Mouse (Mus musculus) lung, embryonic 15.5 days (tissue): ENCODE data around the gene Pum3. TPM values are rescaled to one million over a fixed set of nuclear protein-coding genes. Genes with fewer than 3 reads are reported as not detected.
A peak's percentile ranks its signal among the peaks of the same experiment; 100 is the strongest.

Experiments used
- ATAC-seq: fragments of 200-750 bp; cut with Nextera tagmentation; 2 replicates; pipeline ENCODE4 v1.8.0; 2017; ENCODE audit warnings: moderate number of reproducible peaks, borderline replicate concordance; ENCODE audit not compliant: low FRiP score, low TSS enrichment; ENCODE audit errors: extremely low read depth
- H3K27ac ChIP-seq: fragments of 300-500 bp; sonication (generic); 2 replicates; pipeline ENCODE4 v1.5.1; 2015; ENCODE audit warnings: moderate library complexity, mild to moderate bottlenecking, inconsistent platforms
- H3K27me3 ChIP-seq: fragments of 300-500 bp; sonication (generic); 2 replicates; pipeline ENCODE4 v1.6.1; 2015; ENCODE audit warnings: inconsistent platforms
- H3K36me3 ChIP-seq: fragments of 300-500 bp; sonication (generic); 2 replicates; pipeline ENCODE4 v1.6.1; 2015; ENCODE audit warnings: inconsistent platforms
- H3K4me1 ChIP-seq: fragments of 300-500 bp; sonication (generic); 2 replicates; pipeline ENCODE4 v1.6.1; 2015; ENCODE audit warnings: inconsistent platforms
- H3K4me2 ChIP-seq: fragments of 300-500 bp; sonication (generic); 2 replicates; pipeline ENCODE4 v1.6.1; 2015; ENCODE audit warnings: inconsistent platforms, mild to moderate bottlenecking, moderate library complexity
- H3K4me3 ChIP-seq: fragments of 300-500 bp; sonication (generic); 2 replicates; pipeline ENCODE4 v1.5.1; 2015; ENCODE audit warnings: mild to moderate bottlenecking, inconsistent platforms
- H3K9ac ChIP-seq: fragments of 300-500 bp; sonication (generic); 2 replicates; pipeline ENCODE4 v1.6.1; 2015; ENCODE audit warnings: inconsistent platforms
- H3K9me3 ChIP-seq: fragments of 300-500 bp; sonication (generic); 2 replicates; pipeline ENCODE4 v1.6.1; 2016; ENCODE audit warnings: inconsistent platforms
- WGBS: fragments of 180-500 bp; shearing (Covaris S2); methylation state at CpG from one replicate; pipeline ENCODE4 v1.1.7; 2015; 5-methylcytosine and 5-hydroxymethylcytosine counted together
- polyA plus RNA-seq: library from polyadenylated mRNA; unstranded; fragments of >200 nt; fragmentation: Nextera tagmentation; extraction: Ambion mirVana; gene quantifications from 2 replicates; pipeline ENCODE4 v1.2.1, GENCODE M21; 2015

Gene Pum3
- 62.7 and 67.0 TPM in 2 replicates for polyA plus RNA-seq

DNA sequence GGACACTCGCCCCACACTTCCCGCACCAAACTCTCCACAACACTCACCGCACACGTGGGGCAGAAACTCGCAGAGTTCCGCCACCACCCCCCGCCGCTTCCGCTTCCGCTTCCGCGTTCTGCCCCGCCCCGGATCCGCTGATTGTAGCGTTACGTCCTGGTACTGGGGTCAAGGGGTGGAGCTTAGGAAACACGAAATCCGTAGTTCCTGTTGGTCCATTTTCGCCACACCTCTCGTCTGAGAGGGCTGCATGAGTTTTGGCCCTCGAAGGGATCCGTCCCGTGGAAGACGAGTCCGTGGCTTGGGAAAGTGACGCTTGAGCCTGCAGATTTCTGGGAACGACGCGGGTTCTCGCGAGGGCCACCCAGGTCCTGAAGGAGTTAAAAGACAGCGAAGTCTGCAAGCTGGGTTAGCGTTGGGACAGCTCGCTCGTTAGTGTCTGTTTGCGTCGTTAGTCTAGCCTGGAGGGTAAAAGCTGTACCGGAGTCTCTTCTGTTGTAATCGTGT, at the start of gene Pum3:
Pum3 (minus strand) TSS at position 81 of the 507 bp plus-strand sequence.
- WGBS = 0% methylated on average over 40 of the region's 40 CpGs
- Histone ChIP-seq H3K27ac (peak within 1 kb of the TSS; percentile 89), H3K27me3 (no peaks in the 10 kb centered on the region), H3K4me2 (peak within 1 kb of the TSS; percentile 87), H3K4me3 (peak within 1 kb of the TSS; percentile 90), H3K9me3 (no peaks in the 10 kb centered on the region), H3K9ac (peak within 1 kb of the TSS; percentile 80), H3K4me1 (peaks cover 16% of the 10 kb centered on the region), H3K36me3 (peaks cover 8% of the 10 kb centered on the region)
- peak; percentile 97 for ATAC-seq

DNA sequence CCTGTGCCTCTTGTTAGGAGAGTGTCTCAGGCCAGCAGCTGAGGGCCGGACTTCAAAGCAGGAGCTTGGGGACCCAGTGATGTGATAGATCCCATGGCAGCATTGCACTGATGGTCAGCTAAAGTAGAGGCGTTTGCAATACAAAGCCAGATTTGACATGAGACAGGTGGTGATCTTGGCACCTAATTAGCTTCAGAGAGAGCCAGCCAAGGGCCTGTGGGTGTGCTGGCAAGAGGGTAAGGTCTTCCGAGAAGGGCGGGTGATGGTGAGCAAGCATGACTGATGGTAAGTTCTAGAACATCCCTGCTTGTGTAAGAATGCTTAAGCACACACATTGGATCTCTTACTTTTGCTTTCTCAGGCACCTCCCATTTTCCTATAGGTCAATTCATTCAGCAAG, 37.1 kb upstream of the Pum3 start:
- 46% methylated on average over 4 of the region's 4 CpGs for WGBS

DNA sequence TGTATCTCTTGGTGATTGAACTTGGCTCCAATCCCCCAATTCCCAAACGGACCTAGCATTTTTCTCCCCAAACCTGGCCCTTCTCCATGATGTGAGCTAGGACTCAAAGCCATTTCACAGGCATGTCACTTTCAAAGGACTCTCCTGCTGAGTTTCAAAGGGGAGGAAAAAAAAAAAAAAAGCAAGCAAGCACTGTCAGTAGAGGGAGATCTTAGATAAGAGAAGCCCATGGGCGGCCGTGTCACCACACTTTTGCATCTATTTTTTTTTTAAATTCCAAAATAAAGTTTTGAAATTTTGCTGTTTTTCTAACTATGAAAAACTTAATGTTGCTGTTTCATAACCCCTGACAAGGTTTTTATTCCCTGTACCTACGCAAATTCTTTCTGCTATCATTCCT, 33.0 kb upstream of the Pum3 start:
- no peaks in the 10 kb centered on the region for H3K4me1 ChIP-seq
- 43% methylated on average over 4 of the region's 4 CpGs for WGBS
- no peak overlapping the region for H3K4me3 ChIP-seq
- H3K27me3 ChIP-seq = no peaks in the 10 kb centered on the region
- no peak overlapping the region for H3K9ac ChIP-seq
- H3K36me3 ChIP-seq = no peaks in the 10 kb centered on the region
- no peaks in the 10 kb centered on the region for H3K9me3 ChIP-seq
- no peak overlapping the region for H3K27ac ChIP-seq
- H3K4me2 ChIP-seq = no peak overlapping the region
- no peak for ATAC-seq

More for the DNA sequence above, 37.1 kb upstream of the Pum3 start:
- Histone ChIP-seq H3K27ac (no peak overlapping the region), H3K4me2 (no peak overlapping the region), H3K27me3 (no peaks in the 10 kb centered on the region), H3K4me3 (no peak overlapping the region), H3K36me3 (no peaks in the 10 kb centered on the region), H3K9ac (no peak overlapping the region), H3K4me1 (no peaks in the 10 kb centered on the region), H3K9me3 (no peaks in the 10 kb centered on the region)
- ATAC-seq = no peak

- H3K4me3 ChIP-seq = no peak overlapping the region
- H3K27me3 ChIP-seq = peaks cover 4% of the 10 kb centered on the region; the same call in 1 of the 2 replicates
- WGBS = 28% methylated on average over 4 of the region's 4 CpGs
- no peaks in the 10 kb centered on the region for H3K9me3 ChIP-seq
- H3K4me1 ChIP-seq = no peaks in the 10 kb centered on the region
- no peak overlapping the region for H3K9ac ChIP-seq
- no peak overlapping the region for H3K27ac ChIP-seq
- no peak overlapping the region for H3K4me2 ChIP-seq
- ATAC-seq = no peak
- no peaks in the 10 kb centered on the region for H3K36me3 ChIP-seq
Measured at GRCm38 (mm10) chr19:27450458-27450857, 20.8 kb upstream of the Pum3 start.

GRCm38 (mm10) chr19:27447515-27447914, 17.9 kb upstream of the Pum3 start:
- WGBS = 25% methylated on average over 7 of the region's 7 CpGs
- no peak for ATAC-seq
- no peak overlapping the region for H3K4me2 ChIP-seq
- H3K9ac ChIP-seq = no peak overlapping the region
- no peak overlapping the region for H3K27ac ChIP-seq
- peaks cover 4% of the 10 kb centered on the region; the same call in 1 of the 2 replicates for H3K27me3 ChIP-seq
- no peak overlapping the region for H3K4me3 ChIP-seq
- H3K9me3 ChIP-seq = no peaks in the 10 kb centered on the region
- H3K4me1 ChIP-seq = no peaks in the 10 kb centered on the region
- no peaks in the 10 kb centered on the region for H3K36me3 ChIP-seq

GRCm38 (mm10) chr19:27441106-27441505, 11.5 kb upstream of the Pum3 start:
- no peaks in the 10 kb centered on the region for H3K9me3 ChIP-seq
- no peaks in the 10 kb centered on the region for H3K27me3 ChIP-seq
- no peak for ATAC-seq
- H3K4me1 ChIP-seq = no peaks in the 10 kb centered on the region
- no peaks in the 10 kb centered on the region for H3K36me3 ChIP-seq
- H3K4me2 ChIP-seq = no peak overlapping the region
- H3K9ac ChIP-seq = no peak overlapping the region
- no peak overlapping the region for H3K4me3 ChIP-seq
- no peak overlapping the region for H3K27ac ChIP-seq
- 73% methylated on average over 5 of the region's 5 CpGs for WGBS

DNA sequence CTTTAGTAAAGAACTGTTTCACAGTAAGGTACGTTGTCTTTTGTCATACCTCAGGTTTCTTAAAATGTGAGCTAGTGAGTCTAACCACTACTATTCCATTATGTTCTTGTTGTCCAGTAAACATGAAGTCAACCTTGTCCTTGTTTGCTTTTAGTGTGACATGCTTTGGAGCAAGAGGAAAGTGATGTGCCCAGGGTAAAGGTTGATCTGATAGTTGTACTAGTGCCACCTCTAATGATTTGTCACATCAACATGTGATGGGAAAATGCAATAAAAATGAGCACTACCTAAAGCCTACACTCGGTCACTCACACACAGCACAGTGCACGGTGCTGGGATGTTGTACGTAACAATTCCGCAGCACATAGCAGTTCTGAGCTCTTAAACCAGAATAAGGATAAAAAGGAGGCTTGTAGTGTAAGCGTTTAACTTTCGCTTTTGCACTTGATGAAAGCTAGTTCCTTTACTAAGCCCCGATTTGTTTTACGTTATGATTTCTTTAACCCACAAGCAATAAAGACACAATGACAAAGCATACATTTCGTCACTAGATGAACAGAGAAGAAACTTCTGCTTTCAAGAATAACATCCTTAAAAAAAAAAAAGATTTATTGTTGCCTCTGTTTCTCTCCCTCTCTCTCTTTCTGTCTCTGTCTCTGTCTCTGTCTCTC, 8.5 kb upstream of the Pum3 start:
- WGBS = 75% methylated on average over 10 of the region's 10 CpGs
- Histone ChIP-seq H3K4me1 (no peaks in the 10 kb centered on the region), H3K36me3 (no peaks in the 10 kb centered on the region)

DNA sequence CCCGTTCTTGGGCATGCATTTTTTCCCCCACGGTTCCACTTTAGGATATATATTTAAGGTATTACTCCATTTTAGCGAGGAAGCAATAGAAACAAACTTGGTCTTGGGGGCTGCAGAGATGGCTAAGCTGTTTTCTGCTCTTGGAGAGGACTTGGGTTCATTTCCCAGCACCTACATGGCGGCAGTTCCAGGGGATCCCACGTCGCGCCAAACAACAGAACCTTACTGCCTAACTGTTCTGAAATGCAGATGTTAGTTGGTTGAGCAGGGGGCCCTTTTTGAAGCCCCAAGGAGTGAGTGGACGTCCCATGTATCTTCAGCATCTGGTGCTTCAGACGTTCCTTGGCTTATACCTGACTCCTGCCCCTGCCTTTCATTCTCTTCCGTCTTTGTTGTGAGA, 781 bp upstream of the Pum3 start:
- Histone ChIP-seq H3K4me1 (peaks cover 16% of the 10 kb centered on the region), H3K36me3 (peaks cover 3% of the 10 kb centered on the region), H3K4me3 (peak overlapping the region; percentile 90), H3K9ac (peak overlapping the region; percentile 80), H3K27ac (peak overlapping the region; percentile 89), H3K9me3 (no peaks in the 10 kb centered on the region), H3K4me2 (peak overlapping the region; percentile 87), H3K27me3 (no peaks in the 10 kb centered on the region)
- no peak for ATAC-seq
- WGBS = under 1% methylated on average over 10 of the region's 10 CpGs

More for the DNA sequence above, 8.5 kb upstream of the Pum3 start:
- Histone ChIP-seq H3K4me2 (no peak overlapping the region), H3K4me3 (no peak overlapping the region), H3K9me3 (no peaks in the 10 kb centered on the region), H3K9ac (no peak overlapping the region), H3K27ac (no peak overlapping the region), H3K27me3 (no peaks in the 10 kb centered on the region)
- no peak for ATAC-seq

- Histone ChIP-seq H3K4me3 (peak overlapping the region; percentile 90), H3K9ac (peak overlapping the region; percentile 60), H3K4me2 (peak overlapping the region; percentile 87), H3K27ac (0 out of 2 replicates have a peak overlapping the region, but pooled peaks have one; percentile 9), H3K9me3 (no peaks in the 10 kb centered on the region), H3K36me3 (peaks cover 13% of the 10 kb centered on the region), H3K27me3 (no peaks in the 10 kb centered on the region), H3K4me1 (peaks cover 16% of the 10 kb centered on the region)
- ATAC-seq = peak; percentile 9; the same call in 1 of the 2 replicates
- WGBS = under 1% methylated on average over 16 of the region's 16 CpGs
Measured at GRCm38 (mm10) chr19:27429281-27429680, 344 bp downstream of the Pum3 start.

GRCm38 (mm10) chr19:27427865-27428264, 1.8 kb downstream of the Pum3 start:
- Histone ChIP-seq H3K4me1 (peaks cover 16% of the 10 kb centered on the region), H3K4me3 (no peak overlapping the region), H3K36me3 (peaks cover 25% of the 10 kb centered on the region), H3K9me3 (no peaks in the 10 kb centered on the region), H3K9ac (no peak overlapping the region), H3K27me3 (no peaks in the 10 kb centered on the region), H3K27ac (no peak overlapping the region), H3K4me2 (peak overlapping the region; percentile 87; the same call in 1 of the 2 replicates)
- 73% methylated on average over 2 of the region's 2 CpGs for WGBS
- ATAC-seq = no peak

DNA sequence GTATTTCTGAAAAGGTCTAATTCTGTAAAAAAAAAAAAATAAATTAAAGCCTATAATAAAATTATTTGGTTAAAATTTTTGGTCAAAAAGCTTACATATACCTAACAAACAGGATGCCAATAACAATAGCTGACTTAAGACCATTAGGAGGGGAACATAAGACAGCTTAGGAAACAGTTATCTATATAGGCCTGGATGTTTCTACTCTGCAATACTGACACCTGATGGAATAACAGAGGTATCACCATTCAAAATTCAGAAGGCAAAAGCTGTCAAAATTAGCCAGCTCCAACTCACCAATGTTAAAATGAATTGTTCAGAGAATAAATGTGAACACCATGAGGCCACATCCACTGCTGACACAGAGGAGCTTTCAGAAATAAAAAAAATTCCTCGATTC, 3.2 kb downstream of the Pum3 start:
- Histone ChIP-seq H3K4me1 (peaks cover 16% of the 10 kb centered on the region), H3K27ac (no peak overlapping the region), H3K4me3 (no peak overlapping the region), H3K27me3 (no peaks in the 10 kb centered on the region), H3K36me3 (peaks cover 36% of the 10 kb centered on the region), H3K9ac (no peak overlapping the region), H3K9me3 (no peaks in the 10 kb centered on the region), H3K4me2 (no peak overlapping the region)
- 72% methylated on average over 1 of the region's 1 CpGs for WGBS
- ATAC-seq = no peak

GRCm38 (mm10) chr19:27425656-27426055, 4.0 kb downstream of the Pum3 start:
- Histone ChIP-seq H3K27ac (no peak overlapping the region), H3K36me3 (peaks cover 43% of the 10 kb centered on the region), H3K27me3 (no peaks in the 10 kb centered on the region), H3K4me1 (peaks cover 10% of the 10 kb centered on the region), H3K9me3 (no peaks in the 10 kb centered on the region), H3K9ac (no peak overlapping the region), H3K4me3 (no peak overlapping the region), H3K4me2 (no peak overlapping the region)
- 46% methylated on average over 7 of the region's 7 CpGs for WGBS
- ATAC-seq = no peak
